Mouse (Mus musculus) heart, embryonic 11.5 days (tissue): Measurements from ENCODE around the gene Arid5b. TPM values are rescaled to one million over a fixed set of nuclear protein-coding genes. Genes with fewer than 3 reads are reported as not detected.

Source experiments
- ATAC-seq: fragments of 200-750 bp; cut with Nextera tagmentation; replicated peaks from 2 replicates; pipeline ENCODE4 v1.8.0; 2017; ENCODE audit warnings: moderate library complexity; ENCODE audit not compliant: insufficient number of reproducible peaks, low FRiP score, low TSS enrichment
- H3K27ac ChIP-seq: fragments of 300-500 bp; sonication (generic); 2 replicates; pipeline ENCODE4 v1.5.1; 2014; ENCODE audit warnings: mild to moderate bottlenecking, low read depth, low read length
- H3K27me3 ChIP-seq: fragments of 300-500 bp; sonication (generic); 2 replicates; pipeline ENCODE4 v1.6.1; 2014; ENCODE audit warnings: mild to moderate bottlenecking, low read length, mixed read lengths; ENCODE audit not compliant: control insufficient read depth, insufficient read depth
- H3K36me3 ChIP-seq: fragments of 300-500 bp; sonication (generic); 2 replicates; pipeline ENCODE4 v1.6.1; 2014; ENCODE audit warnings: mild to moderate bottlenecking, low read length, moderate library complexity, mixed read lengths; ENCODE audit not compliant: control insufficient read depth, insufficient read depth
- H3K4me1 ChIP-seq: fragments of 300-500 bp; sonication (generic); 2 replicates; pipeline ENCODE4 v1.6.1; 2014; ENCODE audit warnings: low read length; ENCODE audit not compliant: control insufficient read depth, insufficient read depth
- H3K4me2 ChIP-seq: fragments of 300-500 bp; sonication (generic); 2 replicates; pipeline ENCODE4 v1.6.1; 2014; ENCODE audit warnings: mild to moderate bottlenecking, moderate library complexity
- H3K4me3 ChIP-seq: fragments of 300-500 bp; sonication (generic); 2 replicates; pipeline ENCODE4 v1.5.1; 2014; ENCODE audit warnings: low read depth, low read length
- H3K9ac ChIP-seq: fragments of 300-500 bp; sonication (generic); 2 replicates; pipeline ENCODE4 v1.6.1; 2014; ENCODE audit warnings: mild to moderate bottlenecking, low read depth, low read length, moderate library complexity
- H3K9me3 ChIP-seq: fragments of 300-500 bp; sonication (generic); replicated peaks from 2 replicates; pipeline ENCODE4 v1.6.1; 2016; ENCODE audit warnings: low read length; ENCODE audit not compliant: control insufficient read depth
- WGBS: fragments of 180-500 bp; shearing (Covaris S2); extraction: QIAGEN DNeasy Blood & Tissue Kit; methylation state at CpG from one replicate; pipeline ENCODE4 v1.1.7; 2014; ENCODE audit not compliant: insufficient replicate concordance; 5-methylcytosine and 5-hydroxymethylcytosine counted together
- polyA plus RNA-seq: library from polyadenylated mRNA; unstranded; fragments of >200 nt; fragmentation: Nextera tagmentation; extraction: Ambion mirVana; gene quantifications from 2 replicates; pipeline ENCODE4 v1.2.1, GENCODE M21; 2014

The Arid5b gene
- polyA plus RNA-seq, 1 experiment from 2014 or later, result 21.1 TPM

DNA sequence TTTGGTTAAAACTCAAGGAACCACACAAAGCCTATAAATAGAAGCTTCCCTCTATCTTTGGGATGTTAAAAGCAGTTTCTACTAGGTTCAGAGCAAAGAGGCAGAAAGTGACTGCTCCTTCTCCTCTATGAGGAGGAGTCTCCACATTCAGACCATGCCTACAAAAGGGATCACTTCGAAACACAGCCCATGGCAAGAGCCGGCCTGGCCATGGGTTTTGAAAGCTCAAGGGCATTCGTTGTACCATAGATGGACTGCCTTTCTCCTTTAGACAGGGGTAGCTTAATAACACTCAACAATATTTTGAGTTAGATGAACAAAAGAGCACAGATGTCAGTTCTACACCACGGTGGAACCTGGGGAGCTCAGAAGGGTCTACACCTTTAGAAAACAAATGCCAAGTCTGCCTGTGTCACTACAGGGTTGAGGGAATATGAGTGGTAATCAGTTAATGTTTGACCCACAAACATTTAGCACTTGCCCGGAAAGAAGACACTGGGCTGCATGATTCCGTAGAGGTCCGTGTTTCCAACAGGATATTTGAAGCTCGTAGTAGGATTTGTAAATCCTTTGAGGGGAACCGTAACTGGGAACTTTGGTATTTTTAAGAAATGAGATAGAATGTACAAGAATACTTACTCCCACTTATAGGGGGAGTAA, 63.6 kb downstream of the Arid5b start:
- Histone ChIP-seq H3K36me3 (peaks cover 14% of the 10 kb centered on the region), H3K27me3 (no peaks in the 10 kb centered on the region), H3K27ac (no peak overlapping the region), H3K4me1 (peaks cover 7% of the 10 kb centered on the region; the same call in 1 of the 2 replicates), H3K9me3 (peaks cover 12% of the 10 kb centered on the region), H3K9ac (no peak overlapping the region), H3K4me2 (no peak overlapping the region), H3K4me3 (no peak overlapping the region)
- WGBS, result 88% methylated on average over 9 of the region's 9 CpGs
- no peak for ATAC-seq

DNA sequence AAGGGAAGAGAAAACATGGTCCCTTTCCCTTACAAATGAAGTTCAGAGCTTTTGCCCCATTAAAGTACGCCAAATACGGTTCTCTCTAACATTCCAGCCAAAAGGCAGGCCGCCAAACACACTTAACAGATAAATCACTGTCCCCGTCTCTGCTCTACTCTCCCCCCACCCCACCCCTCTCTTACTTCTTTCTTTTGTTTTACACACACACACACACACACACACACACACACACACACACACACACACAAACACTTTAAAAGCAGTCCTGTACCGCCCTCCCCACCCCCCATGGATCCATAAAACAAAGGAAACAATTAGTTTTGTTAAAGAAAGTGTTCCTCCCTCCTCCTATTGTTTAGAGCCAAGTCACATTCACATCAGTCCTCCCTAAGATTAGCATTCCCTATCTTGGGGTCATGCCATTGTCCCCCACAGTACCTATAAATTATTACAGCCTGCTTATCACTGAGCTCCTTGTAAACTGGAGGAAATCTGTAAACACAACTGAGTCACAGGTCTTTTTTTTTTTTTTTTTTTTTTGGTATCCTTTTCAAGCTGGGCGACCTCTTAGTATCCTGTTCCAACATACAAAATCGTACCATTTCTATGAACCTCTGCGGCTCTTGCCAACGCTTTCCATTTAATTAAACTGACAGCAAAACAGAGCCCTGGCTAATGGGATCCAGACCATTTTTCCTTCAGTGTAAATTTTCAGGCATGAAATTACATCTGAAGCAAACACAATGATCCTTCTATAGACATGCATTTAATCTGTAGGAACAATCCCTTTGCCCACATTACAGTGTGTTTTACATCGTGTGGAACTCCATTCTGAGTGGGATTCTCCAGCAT, 66.3 kb downstream of the Arid5b start:
- WGBS, result 49% methylated on average over 10 of the region's 10 CpGs
- no peak for ATAC-seq

DNA sequence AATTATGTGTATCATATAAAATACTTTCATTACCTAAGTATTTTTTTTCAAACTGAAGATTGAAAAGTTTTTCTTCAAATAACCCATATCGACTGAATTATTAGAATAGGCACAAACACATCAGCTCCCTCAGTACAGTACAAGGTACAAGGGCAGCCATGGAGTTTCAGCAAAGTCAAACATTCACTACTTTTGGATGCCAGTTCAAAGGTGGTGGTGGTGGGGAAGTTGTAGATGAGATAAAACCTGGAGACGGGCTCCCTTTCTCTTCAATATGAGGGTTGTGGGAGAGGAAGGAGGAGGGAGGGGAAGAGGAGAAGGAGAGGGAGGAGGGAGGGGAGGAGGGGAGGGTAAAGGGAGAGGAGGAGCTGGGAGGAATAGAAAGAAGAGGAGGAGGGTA, 67.0 kb downstream of the Arid5b start:
- no peak for ATAC-seq
- Histone ChIP-seq H3K4me2 (no peak overlapping the region), H3K4me3 (no peak overlapping the region), H3K27ac (no peak overlapping the region; the same call in 1 of the 2 replicates), H3K27me3 (no peaks in the 10 kb centered on the region), H3K9ac (no peak overlapping the region), H3K9me3 (peaks cover 5% of the 10 kb centered on the region; the same call in 1 of the 2 replicates), H3K4me1 (peaks cover 2% of the 10 kb centered on the region; the same call in 1 of the 2 replicates), H3K36me3 (peaks cover 7% of the 10 kb centered on the region)
- 49% methylated on average over 2 of the region's 2 CpGs for WGBS

More for the DNA sequence above, 66.3 kb downstream of the Arid5b start:
- peaks cover 11% of the 10 kb centered on the region for H3K36me3 ChIP-seq
- no peak overlapping the region for H3K4me3 ChIP-seq
- H3K9me3 ChIP-seq, result peaks cover 9% of the 10 kb centered on the region
- H3K9ac ChIP-seq, result no peak overlapping the region
- no peak overlapping the region; the same call in 1 of the 2 replicates for H3K27ac ChIP-seq
- H3K4me1 ChIP-seq, result peaks cover 2% of the 10 kb centered on the region; the same call in 1 of the 2 replicates
- no peak overlapping the region for H3K4me2 ChIP-seq
- no peaks in the 10 kb centered on the region for H3K27me3 ChIP-seq

DNA sequence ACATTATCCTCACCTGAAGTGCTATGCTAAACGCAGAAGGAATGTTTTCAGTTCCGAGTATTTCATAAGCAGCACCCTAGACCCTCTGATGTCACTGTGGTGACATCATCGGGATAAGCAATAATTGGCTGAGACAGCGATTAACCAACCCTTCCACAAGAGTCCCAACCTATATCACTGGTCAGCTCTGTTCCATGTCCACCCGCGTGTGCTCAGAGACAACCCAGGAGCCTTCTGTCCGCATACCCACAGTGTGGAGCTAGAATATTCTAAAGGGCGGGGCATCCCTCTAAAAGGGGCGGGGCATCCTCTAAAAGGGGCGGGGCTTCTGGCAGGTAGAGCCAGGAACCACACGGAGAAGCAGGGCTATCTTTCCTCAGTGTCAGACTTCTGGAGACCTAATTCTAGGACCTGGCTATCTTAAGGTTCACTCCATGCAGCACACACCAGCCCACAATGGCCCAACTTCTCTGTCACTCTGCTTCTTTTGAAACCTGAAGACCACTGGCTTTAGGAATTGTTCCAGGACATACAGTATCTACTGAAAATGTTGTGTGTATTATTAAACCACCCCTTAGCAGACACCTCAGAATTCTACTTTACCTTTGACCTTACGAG, 68.4 kb downstream of the Arid5b start:
- H3K9me3 ChIP-seq, result no peaks in the 10 kb centered on the region
- no peak overlapping the region for H3K9ac ChIP-seq
- no peak for ATAC-seq
- 81% methylated on average over 12 of the region's 12 CpGs for WGBS
- H3K4me2 ChIP-seq, result no peak overlapping the region
- no peak overlapping the region for H3K4me3 ChIP-seq
- H3K4me1 ChIP-seq, result peaks cover 2% of the 10 kb centered on the region; the same call in 1 of the 2 replicates
- H3K27ac ChIP-seq, result no peak overlapping the region
- no peaks in the 10 kb centered on the region for H3K36me3 ChIP-seq
- no peaks in the 10 kb centered on the region for H3K27me3 ChIP-seq

DNA sequence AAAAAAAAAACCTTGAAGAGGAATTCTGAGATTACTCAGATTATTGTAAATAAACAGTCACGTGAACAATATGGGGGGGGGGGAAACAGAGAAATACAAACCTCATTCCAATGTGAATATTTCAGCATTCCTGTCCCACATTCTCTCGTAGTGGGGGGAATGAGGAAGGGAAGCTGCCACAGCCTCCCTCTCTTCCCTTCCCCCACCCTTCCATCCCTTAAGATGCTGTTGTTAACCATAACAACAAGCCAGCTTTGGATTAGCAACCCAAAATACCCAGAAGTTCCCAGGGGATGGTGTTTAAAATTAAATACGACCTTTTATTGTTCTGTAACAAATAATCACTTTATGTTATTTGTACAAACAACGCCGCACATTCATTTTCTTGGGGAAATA, 69.9 kb downstream of the Arid5b start:
- WGBS, result 60% methylated on average over 5 of the region's 5 CpGs
- Histone ChIP-seq H3K9me3 (no peaks in the 10 kb centered on the region), H3K27me3 (no peaks in the 10 kb centered on the region), H3K9ac (no peak overlapping the region), H3K4me3 (no peak overlapping the region), H3K4me2 (no peak overlapping the region), H3K27ac (no peak overlapping the region), H3K4me1 (peaks cover 2% of the 10 kb centered on the region; the same call in 1 of the 2 replicates), H3K36me3 (no peaks in the 10 kb centered on the region)
- no peak for ATAC-seq

DNA sequence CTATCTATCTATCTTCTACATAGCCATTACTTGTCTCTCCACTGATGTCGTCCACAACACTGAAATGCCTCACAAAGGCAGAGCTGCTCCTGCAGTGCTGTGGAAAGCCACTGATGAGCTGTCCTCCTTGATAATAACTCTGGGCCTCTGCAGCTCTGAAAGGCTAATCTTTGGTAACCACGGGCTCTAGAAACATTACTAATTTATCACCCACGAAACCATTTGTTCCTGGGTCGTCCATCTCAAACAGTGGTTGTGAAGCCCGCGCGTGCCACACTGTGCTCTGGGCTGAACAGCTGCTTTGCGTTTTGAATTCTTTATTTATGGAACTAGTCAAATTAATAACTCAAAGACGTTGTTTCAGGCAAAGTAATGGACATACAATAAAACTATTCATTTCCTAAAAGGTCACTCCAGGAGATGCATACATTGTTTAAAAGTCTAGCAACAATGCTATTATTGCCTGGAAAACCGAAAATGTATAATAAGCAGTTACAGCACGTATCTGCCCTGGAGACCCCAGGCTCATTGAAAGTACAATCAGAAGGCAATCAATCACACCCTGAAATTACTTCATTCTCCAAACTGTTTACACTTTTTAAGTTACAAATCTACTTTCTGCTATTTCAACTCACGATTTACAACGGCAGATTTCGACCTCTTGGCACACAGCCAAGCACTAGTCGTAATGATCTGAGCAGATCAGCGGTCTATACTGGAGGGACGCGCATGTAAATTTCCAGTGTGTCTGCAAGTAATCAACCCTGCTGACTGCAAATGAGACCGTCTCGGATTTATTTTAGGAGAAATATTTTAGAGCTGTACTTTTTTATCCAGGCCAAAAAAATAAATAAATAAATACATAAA, 70.5 kb downstream of the Arid5b start:
- Histone ChIP-seq H3K4me1 (peaks cover 2% of the 10 kb centered on the region; the same call in 1 of the 2 replicates), H3K4me2 (no peak overlapping the region), H3K36me3 (no peaks in the 10 kb centered on the region), H3K4me3 (no peak overlapping the region), H3K9ac (no peak overlapping the region), H3K9me3 (no peaks in the 10 kb centered on the region), H3K27me3 (no peaks in the 10 kb centered on the region), H3K27ac (no peak overlapping the region)
- WGBS, result 59% methylated on average over 20 of the region's 20 CpGs
- ATAC-seq, result no peak

DNA sequence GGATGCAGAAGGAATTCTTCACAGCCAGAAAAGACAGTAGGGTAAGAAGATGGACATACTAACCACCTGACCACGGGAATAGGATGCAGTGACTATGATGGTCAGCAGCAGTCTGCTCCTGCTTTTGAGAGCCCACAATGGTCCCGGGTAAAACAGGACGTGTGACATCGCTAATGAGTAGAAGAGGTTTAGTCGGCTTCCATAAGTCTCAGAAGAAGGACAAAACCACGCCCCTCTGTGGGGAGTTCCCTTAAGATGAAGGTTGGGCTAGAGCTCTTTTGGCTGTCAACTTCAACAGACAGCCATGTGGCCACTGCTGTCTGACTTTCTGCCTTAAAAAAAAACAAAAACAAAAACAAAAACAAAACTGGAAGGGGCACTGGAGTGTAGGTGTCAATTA, 74.1 kb downstream of the Arid5b start:
- Histone ChIP-seq H3K4me1 (no peaks in the 10 kb centered on the region), H3K9me3 (no peaks in the 10 kb centered on the region), H3K4me3 (no peak overlapping the region), H3K27ac (no peak overlapping the region), H3K9ac (no peak overlapping the region), H3K4me2 (no peak overlapping the region), H3K27me3 (no peaks in the 10 kb centered on the region), H3K36me3 (peaks cover 4% of the 10 kb centered on the region; the same call in 1 of the 2 replicates)
- 79% methylated on average over 6 of the region's 6 CpGs for WGBS
- ATAC-seq, result no peak

DNA sequence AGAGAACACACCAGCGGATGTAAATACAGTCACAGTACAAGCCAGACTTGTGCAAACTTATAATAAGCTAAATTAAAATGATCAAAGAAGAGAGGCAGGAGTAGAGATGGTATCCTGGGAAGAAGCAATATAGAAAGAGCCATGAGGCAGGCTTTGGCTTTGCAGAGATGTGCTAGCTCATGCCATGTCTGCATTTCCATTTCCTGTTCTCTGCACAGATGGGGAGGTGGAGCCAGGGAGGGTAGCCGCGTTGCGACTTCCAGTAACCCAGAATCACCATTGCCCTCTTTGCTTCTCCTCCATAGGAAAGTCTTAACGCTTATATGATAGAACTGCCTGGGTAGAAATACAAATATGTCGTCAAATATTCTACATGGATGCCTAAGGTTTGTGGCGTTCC, 74.7 kb downstream of the Arid5b start:
- Histone ChIP-seq H3K4me3 (no peak overlapping the region), H3K4me1 (no peaks in the 10 kb centered on the region), H3K36me3 (peaks cover 4% of the 10 kb centered on the region; the same call in 1 of the 2 replicates), H3K4me2 (no peak overlapping the region), H3K9ac (no peak overlapping the region), H3K27me3 (no peaks in the 10 kb centered on the region), H3K27ac (no peak overlapping the region), H3K9me3 (no peaks in the 10 kb centered on the region)
- WGBS, result 88% methylated on average over 7 of the region's 7 CpGs
- ATAC-seq, result no peak
